Mouse (Mus musculus) retina, postnatal 7 days (tissue): Measurements from ENCODE around the gene Rab36.
A peak's percentile ranks its signal among the peaks of the same experiment; 100 is the strongest.

ENCODE experiments used
- DNase-seq: peaks from one replicate; pipeline ENCODE4 v3.0.0-alpha.2; 2012; ENCODE audit warnings: low read depth, low spot score

Rab36 gene

GRCm38 (mm10) chr10:75068624-75069328 lies 31.9 kb downstream of the Rab36 start:
- DNase-seq = no peak

- no peak for DNase-seq
These were observed 33.6 kb downstream of the Rab36 start for GRCm38 (mm10) chr10:75070281-75070976.

- no peak for DNase-seq
These were observed 38.8 kb downstream of the Rab36 start for GRCm38 (mm10) chr10:75075665-75076064.

GRCm38 (mm10) chr10:75078174-75079128 lies 41.6 kb downstream of the Rab36 start:
- DNase-seq = no peak

- DNase-seq = no peak
These were observed 48.5 kb downstream of the Rab36 start for GRCm38 (mm10) chr10:75085330-75085729.

GRCm38 (mm10) chr10:75088471-75088870 lies 51.6 kb downstream of the Rab36 start:
- no peak for DNase-seq

GRCm38 (mm10) chr10:75091478-75092152 lies 54.8 kb downstream of the Rab36 start:
- no peak for DNase-seq

- DNase-seq = no peak
These were observed 56.6 kb downstream of the Rab36 start for GRCm38 (mm10) chr10:75093252-75093987.

- no peak for DNase-seq
These were observed 57.5 kb downstream of the Rab36 start for GRCm38 (mm10) chr10:75094338-75094737.

- DNase-seq = no peak
These were observed 58.4 kb downstream of the Rab36 start for GRCm38 (mm10) chr10:75095216-75095615.

GRCm38 (mm10) chr10:75098446-75099183 lies 61.8 kb downstream of the Rab36 start:
- DNase-seq = peak; percentile 42

- no peak for DNase-seq
These were observed 63.4 kb downstream of the Rab36 start for GRCm38 (mm10) chr10:75100298-75100697.

GRCm38 (mm10) chr10:75103502-75103901 lies 66.6 kb downstream of the Rab36 start:
- no peak for DNase-seq
